In genomic region chr17:26611918-26612317, GRCm38 (mm10) we compare ENCODE assay signal across 11 mouse cellular contexts. TPM values are rescaled to one million over a fixed set of nuclear protein-coding genes. Genes with fewer than 3 reads are reported as not detected.
DNase-seq lines count a peak whose midpoint lies in the region; ATAC-seq and TF ChIP-seq lines count a peak whose summit lies in the region.
"Had no signal": no experiment of that assay in that cellular context is flagged by ENCODE, and none has a peak within 500 bp of the region (broad histone marks: within the 10 kb centered on the region; RNA-seq: fewer than 3 reads in every experiment).

No protein-coding gene starts in this region.

- TF ChIP-seq POLR2A in spleen, adult 2 months (IDR thresholded peaks at IDR 0.05; ENCODE audit: low read depth, low read length): no peak

- DNase-seq in frontal cortex, postnatal 10 days (ENCODE audit: low spot score in 2 of 2): no peak
- DNase-seq in hindbrain, embryonic 10.5 days (ENCODE audit: low spot score): no peak
- no peak for DNase-seq in spleen, adult 2 months (ENCODE audit: low read depth in 1 of 2, low spot score in 2 of 2)
- DNase-seq in spleen, postnatal 4 days (ENCODE audit: low spot score in 2 of 2): no peak
- DNase-seq in stomach, postnatal 0 days (ENCODE audit: low spot score): no peak
- DNase-seq in right cerebral cortex, postnatal 4 days: no peak
- DNase-seq: kidney, adult 9 months had no signal

- H3K9ac ChIP-seq in hindbrain, embryonic 16.5 days (ENCODE audit: low read depth, low read length): no peak overlapping the region
- H3K9ac ChIP-seq in stomach, postnatal 0 days (ENCODE audit: low read length): 0 out of 2 replicates have a peak overlapping the region, but pooled peaks have one; percentile 31

- H3K9me3 ChIP-seq in hindbrain, embryonic 16.5 days (ENCODE audit: control insufficient read depth, low read length): no peaks in the 10 kb centered on the region
- H3K9me3 ChIP-seq in hindbrain, embryonic 10.5 days: no peaks in the 10 kb centered on the region
- no peaks in the 10 kb centered on the region for H3K9me3 ChIP-seq in stomach, postnatal 0 days (ENCODE audit: control insufficient read depth, low read length)
- H3K9me3 ChIP-seq: megakaryocyte, embryonic 14.5 days had no signal

- peaks cover 3% of the 10 kb centered on the region; the same call in 1 of the 2 replicates for H3K4me1 ChIP-seq in hindbrain, embryonic 16.5 days (ENCODE audit: control insufficient read depth, insufficient read depth, low read depth, low read length)
- no peaks in the 10 kb centered on the region for H3K4me1 ChIP-seq in hindbrain, embryonic 10.5 days (replicated peaks)
- no peaks in the 10 kb centered on the region; the same call in 1 of the 2 replicates for H3K4me1 ChIP-seq in spleen, adult 2 months (ENCODE audit: control insufficient read depth, insufficient read depth, insufficient read length)
- H3K4me1 ChIP-seq in stomach, postnatal 0 days (replicated peaks; ENCODE audit: control insufficient read depth, insufficient read depth): peaks cover 10% of the 10 kb centered on the region

- H3K27ac ChIP-seq in hindbrain, embryonic 16.5 days (ENCODE audit: low read depth, low read length): 0 out of 2 replicates have a peak overlapping the region, but pooled peaks have one; percentile 46
- H3K27ac ChIP-seq in hindbrain, embryonic 10.5 days: no peak overlapping the region
- H3K27ac ChIP-seq in spleen, adult 2 months (ENCODE audit: insufficient read depth, low read length): peak overlapping the region; percentile 6; the same call in 1 of the 2 replicates
- peak overlapping the region; percentile 91 for H3K27ac ChIP-seq in stomach, postnatal 0 days (replicated peaks)

- H3K4me2 ChIP-seq in hindbrain, embryonic 16.5 days (ENCODE audit: low read length): no peak overlapping the region
- H3K4me2 ChIP-seq in stomach, postnatal 0 days (replicated peaks; ENCODE audit: low read depth): no peak overlapping the region

- no peak for TF ChIP-seq EP300 in stomach, postnatal 0 days (optimal IDR thresholded peaks at IDR 0.05)

- TF ChIP-seq CTCF in spleen, adult 2 months (IDR thresholded peaks at IDR 0.05; ENCODE audit: extremely low read depth, insufficient read depth, insufficient read length, insufficient replicate concordance): no peak
- no peak for TF ChIP-seq CTCF in stomach, postnatal 0 days (IDR thresholded peaks at IDR 0.05; ENCODE audit: low read depth)

- no peaks in the 10 kb centered on the region for H3K27me3 ChIP-seq in hindbrain, embryonic 16.5 days (replicated peaks; ENCODE audit: control insufficient read depth, insufficient read depth, low read length)
- no peaks in the 10 kb centered on the region for H3K27me3 ChIP-seq in hindbrain, embryonic 10.5 days (ENCODE audit: insufficient read depth, poor library complexity, severe bottlenecking)
- H3K27me3 ChIP-seq in spleen, adult 2 months (ENCODE audit: control insufficient read depth, insufficient read depth, low read length): no peaks in the 10 kb centered on the region
- H3K27me3 ChIP-seq in stomach, postnatal 0 days (ENCODE audit: control insufficient read depth, insufficient read depth, low read length): no peaks in the 10 kb centered on the region
- H3K27me3 ChIP-seq: megakaryocyte, embryonic 14.5 days had no signal

- ATAC-seq in frontal cortex, adult (ENCODE audit: low TSS enrichment): 0 out of 2 replicates have a peak, but pooled peaks have one; percentile 9
- no peak for ATAC-seq in hindbrain, embryonic 16.5 days
- no peak for ATAC-seq in stomach, postnatal 0 days (ENCODE audit: low FRiP score, low TSS enrichment)
- ATAC-seq: forebrain, embryonic 14.5 days had no signal

- peaks cover 6% of the 10 kb centered on the region for H3K36me3 ChIP-seq in hindbrain, embryonic 16.5 days (ENCODE audit: control insufficient read depth, insufficient read depth, low read length)
- H3K36me3 ChIP-seq in hindbrain, embryonic 10.5 days: peaks cover 81% of the 10 kb centered on the region
- peaks cover 3% of the 10 kb centered on the region; the same call in 1 of the 2 replicates for H3K36me3 ChIP-seq in spleen, adult 2 months (ENCODE audit: control insufficient read depth, insufficient read depth, low read length)
- H3K36me3 ChIP-seq in stomach, postnatal 0 days (ENCODE audit: control insufficient read depth, insufficient read depth, low read length): peaks cover 3% of the 10 kb centered on the region; the same call in 1 of the 2 replicates

- WGBS in hindbrain, embryonic 16.5 days: 71% methylated on average over 4 of the region's 4 CpGs
- 95% methylated on average over 4 of the region's 4 CpGs for WGBS in hindbrain, embryonic 10.5 days
- 82% methylated on average over 4 of the region's 4 CpGs for WGBS in spleen, adult 2 months
- WGBS in stomach, postnatal 0 days: 49% methylated on average over 4 of the region's 4 CpGs

- no peak overlapping the region for H3K4me3 ChIP-seq in hindbrain, embryonic 16.5 days (ENCODE audit: low read length)
- no peak overlapping the region for H3K4me3 ChIP-seq in hindbrain, embryonic 10.5 days
- no peak overlapping the region for H3K4me3 ChIP-seq in spleen, adult 2 months (ENCODE audit: extremely low read depth, insufficient read depth, insufficient read length)
- H3K4me3 ChIP-seq in stomach, postnatal 0 days (ENCODE audit: low read depth, low read length): no peak overlapping the region
- H3K4me3 ChIP-seq: megakaryocyte, embryonic 14.5 days had no signal

RNA-seq across cellular contexts. Expression of gene Dusp1, which starts 50.0 kb away (rescaled TPM):
- 27.1 and 29.0 TPM in 2 replicates for polyA plus RNA-seq in hindbrain, embryonic 16.5 days (2015; fragmentation: Nextera tagmentation; extraction: Ambion mirVana)
- polyA plus RNA-seq in hindbrain, embryonic 10.5 days (2016; fragmentation: Nextera tagmentation; extraction: Ambion mirVana): 26.8 and 36.8 TPM in 2 replicates
- 44.3 and 55.8 TPM in 2 replicates for polyA plus RNA-seq in spleen, adult 2 months (2012; rRNA removed)
- polyA plus RNA-seq in stomach, postnatal 0 days (2015; fragmentation: Nextera tagmentation; extraction: Ambion mirVana): 27.7 and 33.1 TPM in 2 replicates

RNA-seq across cellular contexts. Expression of gene Ergic1, which starts 50.6 kb away (rescaled TPM):
- polyA plus RNA-seq in hindbrain, embryonic 16.5 days (2015; fragmentation: Nextera tagmentation; extraction: Ambion mirVana): 97.0 and 106 TPM in 2 replicates
- polyA plus RNA-seq in hindbrain, embryonic 10.5 days (2016; fragmentation: Nextera tagmentation; extraction: Ambion mirVana): 97.7 and 103 TPM in 2 replicates
- 39.2 and 47.4 TPM in 2 replicates for polyA plus RNA-seq in spleen, adult 2 months (2012; rRNA removed)
- polyA plus RNA-seq in stomach, postnatal 0 days (2015; fragmentation: Nextera tagmentation; extraction: Ambion mirVana): 64.2 and 65.5 TPM in 2 replicates

RNA-seq across cellular contexts. Expression of gene Atp6v0e, which starts 51.1 kb away (rescaled TPM):
- 98.0 and 99.8 TPM in 2 replicates for polyA plus RNA-seq in hindbrain, embryonic 16.5 days (2015; fragmentation: Nextera tagmentation; extraction: Ambion mirVana)
- 140 and 149 TPM in 2 replicates for polyA plus RNA-seq in hindbrain, embryonic 10.5 days (2016; fragmentation: Nextera tagmentation; extraction: Ambion mirVana)
- 150 and 192 TPM in 2 replicates for polyA plus RNA-seq in spleen, adult 2 months (2012; rRNA removed)
- 334 and 340 TPM in 2 replicates for polyA plus RNA-seq in stomach, postnatal 0 days (2015; fragmentation: Nextera tagmentation; extraction: Ambion mirVana)
